Mouse (Mus musculus) hindbrain, embryonic 11.5 days (tissue): ENCODE results near the gene Podn. TPM values are rescaled to one million over a fixed set of nuclear protein-coding genes. Genes with fewer than 3 reads are reported as not detected.

Experiments used
- ATAC-seq: fragments of 200-750 bp; cut with Nextera tagmentation; 2 replicates; pipeline ENCODE4 v1.8.0; 2017; ENCODE audit warnings: mild to moderate bottlenecking, moderate TSS enrichment, moderate library complexity; ENCODE audit not compliant: low FRiP score
- DNase-seq: peaks from one replicate; pipeline ENCODE4 v3.0.0-alpha.2; 2015; ENCODE audit warnings: low spot score
- H3K27ac ChIP-seq: fragments of 300-500 bp; sonication (generic); 2 replicates; pipeline ENCODE4 v1.5.1; 2014; ENCODE audit warnings: mild to moderate bottlenecking, low read depth, low read length
- H3K27me3 ChIP-seq: fragments of 300-500 bp; sonication (generic); 2 replicates; pipeline ENCODE4 v1.6.1; 2014; ENCODE audit warnings: mild to moderate bottlenecking, low read length, moderate library complexity, mixed read lengths; ENCODE audit not compliant: control insufficient read depth, insufficient read depth
- H3K36me3 ChIP-seq: fragments of 300-500 bp; sonication (generic); 2 replicates; pipeline ENCODE4 v1.6.1; 2014; ENCODE audit warnings: mild to moderate bottlenecking, low read length, moderate library complexity, mixed read lengths; ENCODE audit not compliant: control insufficient read depth, insufficient read depth
- H3K4me1 ChIP-seq: fragments of 300-500 bp; sonication (generic); replicated peaks from 2 replicates; pipeline ENCODE4 v1.6.1; 2014; ENCODE audit warnings: low read length, mixed read lengths; ENCODE audit not compliant: control insufficient read depth, insufficient read depth
- H3K4me2 ChIP-seq: fragments of 300-500 bp; sonication (generic); replicated peaks from 2 replicates; pipeline ENCODE4 v1.6.1; 2014; ENCODE audit warnings: mild to moderate bottlenecking, low read depth, low read length
- H3K4me3 ChIP-seq: fragments of 300-500 bp; sonication (generic); 2 replicates; pipeline ENCODE4 v1.5.1; 2014; ENCODE audit warnings: low read depth, low read length
- H3K9ac ChIP-seq: fragments of 300-500 bp; sonication (generic); 2 replicates; pipeline ENCODE4 v1.6.1; 2014; ENCODE audit warnings: low read depth, low read length
- H3K9me3 ChIP-seq: fragments of 300-500 bp; sonication (generic); 2 replicates; pipeline ENCODE4 v1.6.1; 2016; ENCODE audit warnings: low read length; ENCODE audit not compliant: control insufficient read depth
- WGBS: fragments of 180-500 bp; shearing (Covaris S2); extraction: QIAGEN DNeasy Blood & Tissue Kit; methylation state at CpG from one replicate; pipeline ENCODE4 v1.1.7; 2014; 5-methylcytosine and 5-hydroxymethylcytosine counted together
- polyA plus RNA-seq: library from polyadenylated mRNA; unstranded; fragments of >200 nt; fragmentation: Nextera tagmentation; extraction: Ambion mirVana; gene quantifications from 2 replicates; pipeline ENCODE4 v1.2.1, GENCODE M21; 2014

The Podn gene
- polyA plus RNA-seq, 1 experiment from 2014 or later = 0.43 TPM

DNA sequence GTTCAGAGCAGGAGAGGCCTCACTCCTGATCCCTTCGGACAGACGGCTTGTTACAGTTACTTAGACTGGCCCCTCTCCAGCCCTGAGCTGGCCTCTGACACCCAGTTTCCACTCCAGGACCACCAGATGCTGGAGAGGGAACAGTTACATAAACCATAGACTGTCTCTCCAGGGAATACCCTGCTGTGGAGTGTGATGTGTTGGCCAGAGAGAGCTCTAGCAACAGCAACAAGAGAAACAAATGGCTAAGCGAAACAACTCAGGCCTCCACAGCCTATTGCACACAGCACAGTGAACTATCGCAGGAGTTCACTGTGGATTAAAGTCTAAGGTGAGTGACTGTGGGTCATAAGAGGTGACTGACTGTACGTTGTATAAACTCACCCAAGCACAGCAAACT lies 71.6 kb downstream of the Podn start:
- no peak overlapping the region for H3K4me3 ChIP-seq
- no peaks in the 10 kb centered on the region for H3K4me1 ChIP-seq
- 70% methylated on average over 5 of the region's 5 CpGs for WGBS
- no peak overlapping the region for H3K9ac ChIP-seq
- ATAC-seq (no peak), DNase-seq (no peak)
- no peak overlapping the region for H3K4me2 ChIP-seq
- H3K27me3 ChIP-seq = no peaks in the 10 kb centered on the region
- H3K36me3 ChIP-seq = no peaks in the 10 kb centered on the region
- no peak overlapping the region for H3K27ac ChIP-seq
- H3K9me3 ChIP-seq = no peaks in the 10 kb centered on the region

- no peak for ATAC-seq
- no peak overlapping the region for H3K27ac ChIP-seq
- no peak overlapping the region for H3K4me3 ChIP-seq
- no peaks in the 10 kb centered on the region for H3K36me3 ChIP-seq
- no peaks in the 10 kb centered on the region for H3K4me1 ChIP-seq
- H3K4me2 ChIP-seq = no peak overlapping the region
- 87% methylated on average over 4 of the region's 4 CpGs for WGBS
- no peak overlapping the region for H3K9ac ChIP-seq
- no peaks in the 10 kb centered on the region for H3K9me3 ChIP-seq
- DNase-seq = no peak
- H3K27me3 ChIP-seq = no peaks in the 10 kb centered on the region
These were observed 73.1 kb downstream of the Podn start for GRCm38 (mm10) chr4:108023186-108023585.

DNA sequence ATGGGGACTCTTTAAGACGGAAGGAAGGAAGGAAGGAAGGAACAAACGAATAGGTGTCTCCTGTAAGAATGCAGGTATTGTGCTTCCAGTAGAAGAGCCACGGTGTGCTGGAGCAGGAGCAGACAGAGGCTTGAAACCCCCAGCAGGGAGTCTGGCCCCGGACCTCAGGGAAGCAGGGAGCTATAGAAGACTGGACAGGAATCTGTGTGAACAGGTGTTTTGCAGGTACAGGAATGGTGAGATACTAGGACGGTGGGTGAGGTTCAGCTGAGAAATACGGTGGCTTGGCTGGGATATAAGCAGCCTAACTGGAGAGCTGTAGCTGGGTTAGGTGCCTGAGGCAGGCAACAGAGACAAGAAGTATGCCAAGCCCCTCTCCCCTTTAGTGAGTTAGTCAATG lies 76.1 kb downstream of the Podn start:
- DNase-seq (no peak), ATAC-seq (no peak)
- no peak overlapping the region for H3K4me2 ChIP-seq
- no peaks in the 10 kb centered on the region for H3K27me3 ChIP-seq
- H3K4me3 ChIP-seq = no peak overlapping the region
- WGBS = 88% methylated on average over 6 of the region's 6 CpGs
- no peak overlapping the region for H3K9ac ChIP-seq
- no peak overlapping the region for H3K27ac ChIP-seq
- no peaks in the 10 kb centered on the region for H3K4me1 ChIP-seq
- H3K9me3 ChIP-seq = no peaks in the 10 kb centered on the region
- no peaks in the 10 kb centered on the region for H3K36me3 ChIP-seq

DNA sequence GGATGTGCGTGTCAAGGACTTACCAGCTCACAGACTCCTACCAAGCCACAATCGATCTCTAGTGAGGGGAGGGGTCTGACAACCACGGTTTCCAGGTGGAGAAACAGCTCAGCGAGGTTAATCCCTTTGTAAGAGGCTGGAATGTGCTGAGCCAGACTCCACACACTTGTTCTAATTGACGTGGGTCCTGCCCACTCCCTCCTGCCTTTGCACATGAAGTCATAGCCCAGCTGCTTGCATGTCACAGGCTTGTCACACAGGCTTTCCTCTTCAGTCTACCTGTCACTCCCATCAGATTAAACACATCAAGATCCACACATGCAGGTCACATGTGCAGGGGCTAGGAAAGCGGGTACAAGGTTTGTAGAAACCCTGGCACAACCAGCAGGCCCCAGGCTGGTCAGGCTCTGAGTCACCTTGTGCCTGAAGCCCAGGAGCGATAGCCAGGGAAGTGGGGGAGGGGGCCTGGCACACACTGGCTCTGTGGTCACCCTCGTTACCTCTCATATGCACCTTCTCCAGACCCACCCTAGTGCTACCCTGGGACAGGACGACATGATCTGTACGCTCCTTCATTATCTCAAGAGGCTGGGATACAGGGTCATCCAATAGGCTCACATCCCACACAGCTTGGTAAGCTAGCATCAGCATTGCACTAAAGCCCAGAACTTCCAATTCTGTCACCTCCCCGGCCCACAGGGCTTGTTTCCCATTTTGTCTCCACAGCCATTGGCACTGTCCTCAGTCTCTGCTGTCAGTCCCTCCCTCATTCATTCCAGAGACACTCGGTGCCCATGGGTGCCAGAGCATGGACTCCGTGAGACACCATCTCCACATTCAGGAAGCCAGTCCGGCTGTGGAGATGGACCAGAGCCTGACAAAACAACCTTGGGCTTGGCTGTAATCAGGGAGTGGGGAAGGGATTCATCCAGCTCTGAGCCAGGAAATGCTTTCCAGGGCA lies 77.0 kb downstream of the Podn start:
- 54% methylated on average over 14 of the region's 14 CpGs for WGBS
- ATAC-seq (no peak), DNase-seq (no peak)
- Histone ChIP-seq H3K4me3 (no peak overlapping the region), H3K4me1 (no peaks in the 10 kb centered on the region), H3K4me2 (no peak overlapping the region), H3K9me3 (no peaks in the 10 kb centered on the region), H3K36me3 (no peaks in the 10 kb centered on the region), H3K9ac (no peak overlapping the region), H3K27ac (no peak overlapping the region), H3K27me3 (no peaks in the 10 kb centered on the region)

DNA sequence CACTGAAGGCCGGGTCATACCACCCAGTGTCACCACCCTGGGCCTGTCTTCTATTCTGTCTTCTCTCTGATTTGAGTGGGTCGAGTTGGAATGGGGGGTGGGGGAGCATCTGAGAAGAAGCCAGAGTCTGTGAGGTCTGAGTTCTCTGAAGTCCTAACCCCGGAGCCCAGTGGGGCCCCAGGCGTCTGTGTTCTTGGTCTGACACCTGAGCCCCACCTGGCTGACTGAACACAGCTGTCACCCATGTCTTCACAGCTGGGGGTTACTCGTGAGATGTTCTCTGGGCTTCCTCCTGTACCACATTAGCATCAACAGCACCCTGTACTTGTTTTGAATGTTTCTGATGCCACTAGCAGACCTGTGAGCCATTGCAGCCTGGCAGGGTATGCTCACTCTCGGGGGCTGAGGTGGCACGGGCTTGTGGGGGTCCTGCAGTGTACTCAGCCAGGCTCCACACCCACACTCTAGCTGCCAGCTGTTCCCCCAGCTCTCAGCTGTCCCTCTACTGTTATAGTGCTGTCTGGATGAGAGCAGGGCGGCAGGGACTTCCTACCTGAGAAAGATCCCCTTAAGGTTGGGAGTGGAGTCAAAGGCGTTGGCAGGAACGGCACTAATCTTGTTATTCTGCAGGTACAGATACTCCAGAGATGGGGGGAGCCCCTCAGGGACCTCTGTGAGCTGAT lies 77.9 kb downstream of the Podn start:
- Histone ChIP-seq H3K27ac (no peak overlapping the region), H3K4me2 (no peak overlapping the region), H3K9ac (no peak overlapping the region)

DNA sequence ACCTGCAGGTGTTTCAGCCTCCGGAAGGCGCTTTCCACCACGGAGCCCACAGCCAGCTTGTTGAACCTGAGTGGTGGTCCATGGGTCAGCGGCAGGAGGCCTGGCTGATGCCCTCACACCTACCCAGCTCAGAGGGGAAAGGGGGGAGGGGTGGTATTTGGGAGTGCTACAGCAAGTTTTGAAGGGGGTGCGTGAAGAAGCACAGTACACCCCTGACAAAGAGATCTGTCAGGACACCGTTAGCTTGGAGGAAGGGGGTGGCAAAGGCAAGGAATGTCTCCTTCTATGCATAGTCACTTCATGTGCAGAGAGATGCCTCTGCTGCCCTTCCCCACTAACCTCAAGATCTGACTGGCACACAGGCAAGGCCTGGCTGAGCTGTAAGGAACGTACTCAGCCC lies 78.4 kb downstream of the Podn start:
- DNase-seq = no peak
- WGBS = 83% methylated on average over 7 of the region's 7 CpGs
- Histone ChIP-seq H3K27me3 (no peaks in the 10 kb centered on the region), H3K4me3 (no peak overlapping the region), H3K36me3 (no peaks in the 10 kb centered on the region), H3K4me2 (no peak overlapping the region), H3K9ac (no peak overlapping the region), H3K9me3 (no peaks in the 10 kb centered on the region), H3K4me1 (no peaks in the 10 kb centered on the region), H3K27ac (no peak overlapping the region)
- ATAC-seq = no peak

More for the DNA sequence above, 77.9 kb downstream of the Podn start:
- ATAC-seq = no peak
- DNase-seq = no peak
- Histone ChIP-seq H3K27me3 (no peaks in the 10 kb centered on the region), H3K4me1 (no peaks in the 10 kb centered on the region), H3K9me3 (no peaks in the 10 kb centered on the region), H3K36me3 (no peaks in the 10 kb centered on the region), H3K4me3 (no peak overlapping the region)
- 59% methylated on average over 10 of the region's 10 CpGs for WGBS

DNA sequence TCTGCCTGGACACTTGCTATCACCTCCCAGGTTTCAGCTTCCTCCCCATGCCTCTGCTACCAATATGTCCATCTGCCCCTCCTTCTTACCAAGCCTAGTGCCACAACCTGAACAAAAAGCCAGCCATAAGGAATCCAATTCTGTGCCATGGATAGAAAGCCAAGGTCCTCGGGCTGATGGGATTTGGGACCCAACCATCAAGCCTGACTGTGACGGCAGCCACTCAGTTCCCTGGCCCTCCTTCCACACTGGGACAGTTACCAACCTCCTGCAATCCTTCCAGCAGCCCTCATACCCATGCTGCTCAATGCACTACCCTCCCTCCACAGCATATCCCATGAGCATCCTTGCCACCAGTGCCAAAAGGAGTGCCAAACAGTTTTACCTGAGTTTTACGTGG lies 79.9 kb downstream of the Podn start:
- WGBS = 77% methylated on average over 3 of the region's 3 CpGs

GRCm38 (mm10) chr4:108015067-108015765 lies 81.0 kb downstream of the Podn start:
- Histone ChIP-seq H3K9ac (no peak overlapping the region), H3K4me2 (no peak overlapping the region), H3K27me3 (no peaks in the 10 kb centered on the region), H3K4me1 (no peaks in the 10 kb centered on the region), H3K27ac (no peak overlapping the region), H3K4me3 (no peak overlapping the region), H3K9me3 (no peaks in the 10 kb centered on the region), H3K36me3 (no peaks in the 10 kb centered on the region)
- WGBS = 65% methylated on average over 14 of the region's 14 CpGs
- DNase-seq = no peak
- ATAC-seq = no peak

More for the DNA sequence above, 79.9 kb downstream of the Podn start:
- Histone ChIP-seq H3K4me3 (no peak overlapping the region), H3K4me2 (no peak overlapping the region), H3K27ac (no peak overlapping the region), H3K36me3 (no peaks in the 10 kb centered on the region), H3K4me1 (no peaks in the 10 kb centered on the region), H3K27me3 (no peaks in the 10 kb centered on the region), H3K9me3 (no peaks in the 10 kb centered on the region), H3K9ac (no peak overlapping the region)
- ATAC-seq (no peak), DNase-seq (no peak)
